Mouse (Mus musculus): ENCODE measurements around the gene Zfp788. TPM values are rescaled to one million over a fixed set of nuclear protein-coding genes. Genes with fewer than 3 reads are reported as not detected.
"Not testable (repeated sequence)": the region's sequence is repeated elsewhere in the genome, so short reads cannot be mapped to it uniquely, and the experiment has no call there.

The Zfp788 gene
- polyA plus RNA-seq (2014; fragmentation: Nextera tagmentation; extraction: Ambion mirVana): 28.3 and 33.5 TPM in 2 replicates

GRCm38 (mm10) chr7:41632409-41633220, at the start of gene Zfp788:
Gene Zfp788 (plus strand): TSS chr7:41633203.
- H3K27me3 ChIP-seq (ENCODE audit: control insufficient read depth, insufficient read depth, low read length): no peaks in the 10 kb centered on the region
- DNase-seq (peak; percentile 95), ATAC-seq (ENCODE audit: low FRiP score, low TSS enrichment) (peak; percentile 96)
- H3K36me3 ChIP-seq (ENCODE audit: control insufficient read depth, insufficient read depth, low read length): peaks cover 25% of the 10 kb centered on the region
- 2% methylated on average over 27 of the region's 27 CpGs for WGBS
- no peaks in the 10 kb centered on the region; the same call in 1 of the 2 replicates for H3K4me1 ChIP-seq (ENCODE audit: control insufficient read depth, insufficient read depth, low read length)
- peak within 1 kb of the TSS; percentile 73 for H3K9ac ChIP-seq (replicated peaks; ENCODE audit: low read length)
- H3K9me3 ChIP-seq (ENCODE audit: control insufficient read depth, low read length): peaks cover 7% of the 10 kb centered on the region; the same call in 1 of the 2 replicates
- peak within 1 kb of the TSS; percentile 59 for H3K4me3 ChIP-seq (replicated peaks; ENCODE audit: low read depth, low read length)
- peak within 1 kb of the TSS; percentile 72 for H3K4me2 ChIP-seq (ENCODE audit: low read length)
- peak within 1 kb of the TSS; percentile 95 for H3K27ac ChIP-seq (replicated peaks; ENCODE audit: low read depth, low read length)

GRCm38 (mm10) chr7:41587831-41588230, 45.2 kb upstream of the Zfp788 start:
- not testable (repeated sequence) for H3K4me3 ChIP-seq (replicated peaks; ENCODE audit: low read depth, low read length); DNase-seq; H3K27me3 ChIP-seq (ENCODE audit: control insufficient read depth, insufficient read depth, low read length); H3K4me2 ChIP-seq (ENCODE audit: low read length); H3K27ac ChIP-seq (replicated peaks; ENCODE audit: low read depth, low read length); ATAC-seq (ENCODE audit: low FRiP score, low TSS enrichment); H3K36me3 ChIP-seq (ENCODE audit: control insufficient read depth, insufficient read depth, low read length); H3K4me1 ChIP-seq (ENCODE audit: control insufficient read depth, insufficient read depth, low read length); H3K9ac ChIP-seq (replicated peaks; ENCODE audit: low read length); H3K9me3 ChIP-seq (ENCODE audit: control insufficient read depth, low read length)

DNA sequence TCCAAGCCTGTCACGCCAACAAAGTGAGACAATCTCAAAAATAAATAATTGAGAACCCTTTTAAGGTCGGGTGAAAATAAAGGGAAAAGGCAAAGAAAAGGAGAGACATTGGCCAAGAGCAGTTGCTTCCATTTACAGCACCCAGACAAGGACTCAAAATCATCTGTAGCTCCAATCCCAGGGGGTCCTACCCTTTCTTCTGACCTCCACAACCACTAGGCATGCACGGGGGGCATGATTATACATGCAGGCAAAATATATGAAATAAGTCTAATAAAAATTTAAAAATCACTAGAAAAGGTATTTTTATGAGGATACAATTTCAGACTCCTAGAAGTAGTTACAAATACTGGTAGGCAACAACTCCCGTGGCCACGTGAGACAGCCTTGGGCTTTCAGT, 34.4 kb upstream of the Zfp788 start:
- no peaks in the 10 kb centered on the region for H3K27me3 ChIP-seq (ENCODE audit: control insufficient read depth, insufficient read depth, low read length)
- WGBS: 54% methylated on average over 5 of the region's 5 CpGs
- peaks cover 8% of the 10 kb centered on the region for H3K4me1 ChIP-seq (ENCODE audit: control insufficient read depth, insufficient read depth, low read length)
- peak overlapping the region; percentile 77 for H3K4me2 ChIP-seq (ENCODE audit: low read length)
- 0 out of 2 replicates have a peak overlapping the region, but pooled peaks have one; percentile 60 for H3K27ac ChIP-seq (replicated peaks; ENCODE audit: low read depth, low read length)
- H3K9ac ChIP-seq (replicated peaks; ENCODE audit: low read length): peak overlapping the region; percentile 65; the same call in 1 of the 2 replicates
- no peak for DNase-seq
- peak overlapping the region; percentile 60 for H3K4me3 ChIP-seq (replicated peaks; ENCODE audit: low read depth, low read length)
- no peaks in the 10 kb centered on the region for H3K9me3 ChIP-seq (ENCODE audit: control insufficient read depth, low read length)
- no peaks in the 10 kb centered on the region for H3K36me3 ChIP-seq (ENCODE audit: control insufficient read depth, insufficient read depth, low read length)
- ATAC-seq (ENCODE audit: low FRiP score, low TSS enrichment): peak; percentile 32; the same call in 1 of the 2 replicates

DNA sequence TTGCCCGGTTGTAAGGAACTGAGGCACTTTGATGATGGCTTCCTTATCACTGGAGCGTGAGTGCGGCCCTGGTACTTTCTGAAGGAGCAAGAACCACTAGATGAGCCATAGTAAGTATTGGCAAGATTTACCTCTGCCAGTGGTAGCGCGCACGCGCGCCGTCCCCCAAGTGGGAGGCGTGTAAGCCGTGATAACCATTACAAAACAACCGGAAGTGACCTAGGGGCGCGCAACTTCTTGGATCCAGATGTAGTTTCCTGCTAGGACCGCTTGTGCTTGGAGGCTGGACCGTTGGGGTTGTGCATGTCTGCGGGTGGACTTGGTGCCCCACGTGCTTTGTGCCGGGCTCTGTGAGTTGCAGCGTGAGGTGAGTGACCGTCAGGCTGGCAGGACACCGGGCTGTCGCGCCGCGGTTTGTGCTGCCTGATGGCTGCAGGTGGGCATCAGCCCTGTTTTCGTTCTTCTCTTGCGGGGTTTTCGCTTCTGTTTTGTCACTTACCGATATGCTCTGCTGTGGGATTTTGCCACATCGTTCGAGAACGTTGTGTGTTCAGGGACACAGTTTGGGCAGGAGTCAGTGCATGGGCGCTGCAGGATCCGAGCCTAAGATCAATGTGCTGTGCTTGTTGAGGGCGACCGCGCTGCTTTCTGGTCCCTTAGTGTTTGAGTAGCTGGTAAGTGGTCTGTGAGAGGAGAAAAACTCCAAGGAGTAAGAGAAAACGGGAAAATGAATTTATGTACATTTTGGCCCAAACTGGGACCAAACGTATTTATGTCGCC, 33.8 kb upstream of the Zfp788 start, which contains the start of gene 2610021A01Rik:
Gene 2610021A01Rik (plus strand): TSS at position 197 of the 780 bp plus-strand sequence.
- WGBS: 1% methylated on average over 41 of the region's 41 CpGs
- no peaks in the 10 kb centered on the region for H3K36me3 ChIP-seq (ENCODE audit: control insufficient read depth, insufficient read depth, low read length)
- peaks cover 8% of the 10 kb centered on the region for H3K4me1 ChIP-seq (ENCODE audit: control insufficient read depth, insufficient read depth, low read length)
- no peaks in the 10 kb centered on the region for H3K9me3 ChIP-seq (ENCODE audit: control insufficient read depth, low read length)
- H3K27ac ChIP-seq (replicated peaks; ENCODE audit: low read depth, low read length): peak within 1 kb of the TSS; percentile 70
- no peaks in the 10 kb centered on the region for H3K27me3 ChIP-seq (ENCODE audit: control insufficient read depth, insufficient read depth, low read length)
- H3K4me2 ChIP-seq (ENCODE audit: low read length): peak within 1 kb of the TSS; percentile 77
- DNase-seq: peak; percentile 98
- peak within 1 kb of the TSS; percentile 60 for H3K4me3 ChIP-seq (replicated peaks; ENCODE audit: low read depth, low read length)
- H3K9ac ChIP-seq (replicated peaks; ENCODE audit: low read length): peak within 1 kb of the TSS; percentile 65
- ATAC-seq (ENCODE audit: low FRiP score, low TSS enrichment): peak; percentile 97

DNA sequence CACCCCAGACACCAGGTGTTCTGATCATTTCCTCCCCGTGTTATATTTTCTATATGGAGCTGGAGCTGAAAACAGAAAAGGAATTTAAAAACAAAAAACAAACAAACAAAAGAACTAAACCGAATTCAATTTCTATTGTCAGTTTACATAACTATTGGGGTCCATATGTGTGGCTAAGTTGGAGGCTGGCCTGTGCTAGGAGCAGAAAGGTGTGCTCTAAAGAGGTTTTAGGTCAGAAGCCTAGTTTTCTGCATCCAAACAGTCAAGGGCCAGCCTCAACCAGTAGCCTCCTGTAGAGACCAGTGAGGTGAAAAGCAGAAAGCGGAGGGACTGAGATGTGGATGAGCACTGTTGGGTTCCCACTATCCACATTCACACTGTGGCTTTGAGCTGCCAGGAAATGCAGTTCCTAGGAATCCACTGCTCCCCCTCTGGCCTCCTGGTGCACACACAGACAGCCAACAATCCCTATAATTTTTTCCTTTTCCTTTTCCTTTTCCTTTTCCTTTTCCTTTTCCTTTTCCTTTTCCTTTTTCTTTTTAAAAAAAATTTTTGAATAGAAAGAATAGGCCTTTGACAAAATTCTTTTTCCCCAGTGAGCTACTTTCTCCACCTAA, 33.0 kb upstream of the Zfp788 start:
- DNase-seq (peak; percentile 16), ATAC-seq (ENCODE audit: low FRiP score, low TSS enrichment) (no peak)
- H3K27ac ChIP-seq (replicated peaks; ENCODE audit: low read depth, low read length): no peak overlapping the region
- H3K4me2 ChIP-seq (ENCODE audit: low read length): peak overlapping the region; percentile 77
- peak overlapping the region; percentile 65 for H3K9ac ChIP-seq (replicated peaks; ENCODE audit: low read length)
- H3K27me3 ChIP-seq (ENCODE audit: control insufficient read depth, insufficient read depth, low read length): no peaks in the 10 kb centered on the region
- H3K4me3 ChIP-seq (replicated peaks; ENCODE audit: low read depth, low read length): peak overlapping the region; percentile 60
- WGBS: 14% methylated on average over 3 of the region's 3 CpGs
- peaks cover 3% of the 10 kb centered on the region; the same call in 1 of the 2 replicates for H3K36me3 ChIP-seq (ENCODE audit: control insufficient read depth, insufficient read depth, low read length)
- H3K9me3 ChIP-seq (ENCODE audit: control insufficient read depth, low read length): no peaks in the 10 kb centered on the region
- peaks cover 8% of the 10 kb centered on the region for H3K4me1 ChIP-seq (ENCODE audit: control insufficient read depth, insufficient read depth, low read length)

DNA sequence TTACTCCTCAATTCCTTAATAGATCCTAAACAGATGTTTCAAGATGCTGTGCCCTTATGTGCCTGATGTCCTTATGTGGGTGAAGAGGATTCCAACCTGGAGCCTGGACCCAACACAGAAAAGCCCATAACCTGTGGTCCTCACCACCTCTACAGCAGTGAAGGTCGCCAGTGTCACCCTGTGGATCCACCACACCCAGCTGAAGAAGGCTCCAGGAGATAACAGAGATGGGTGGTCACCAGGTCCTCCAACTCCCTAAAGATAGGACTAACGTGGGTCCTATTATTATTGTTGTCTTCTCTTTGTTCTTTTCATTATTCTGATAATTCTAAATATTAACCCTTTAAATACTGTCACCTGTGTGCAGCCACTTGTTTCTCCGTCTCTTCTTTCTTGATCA, 21.3 kb upstream of the Zfp788 start:
- ATAC-seq (ENCODE audit: low FRiP score, low TSS enrichment) (no peak), DNase-seq (no peak)
- WGBS: 87% methylated on average over 3 of the region's 3 CpGs

DNA sequence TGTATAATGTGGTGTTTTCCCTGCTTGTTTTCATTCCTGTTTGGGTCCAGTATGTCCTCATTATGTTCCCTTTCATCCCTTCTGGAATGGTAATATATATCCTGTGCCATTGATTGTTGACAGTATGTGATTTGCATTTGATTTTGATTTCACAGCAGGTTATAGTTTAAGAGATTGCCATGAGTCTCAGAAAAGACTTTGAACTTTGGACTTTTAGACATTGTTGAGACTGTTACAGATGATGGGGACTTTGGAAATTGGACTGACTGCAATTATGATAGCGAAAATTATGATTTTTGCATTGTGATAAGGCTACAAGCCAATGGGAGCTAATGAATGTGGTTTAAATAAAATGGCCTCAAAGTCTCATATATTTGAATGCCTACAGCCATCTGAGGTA, 16.8 kb upstream of the Zfp788 start:
- not testable (repeated sequence) for DNase-seq
- 96% methylated on average over 1 of the region's 1 CpGs for WGBS

More for the DNA sequence above, 21.3 kb upstream of the Zfp788 start:
- H3K9ac ChIP-seq (replicated peaks; ENCODE audit: low read length): no peak overlapping the region
- H3K4me3 ChIP-seq (replicated peaks; ENCODE audit: low read depth, low read length): no peak overlapping the region
- H3K27ac ChIP-seq (replicated peaks; ENCODE audit: low read depth, low read length): no peak overlapping the region
- H3K4me2 ChIP-seq (ENCODE audit: low read length): no peak overlapping the region
- no peaks in the 10 kb centered on the region for H3K27me3 ChIP-seq (ENCODE audit: control insufficient read depth, insufficient read depth, low read length)
- no peaks in the 10 kb centered on the region for H3K9me3 ChIP-seq (ENCODE audit: control insufficient read depth, low read length)
- H3K36me3 ChIP-seq (ENCODE audit: control insufficient read depth, insufficient read depth, low read length): peaks cover 41% of the 10 kb centered on the region
- no peaks in the 10 kb centered on the region for H3K4me1 ChIP-seq (ENCODE audit: control insufficient read depth, insufficient read depth, low read length)

DNA sequence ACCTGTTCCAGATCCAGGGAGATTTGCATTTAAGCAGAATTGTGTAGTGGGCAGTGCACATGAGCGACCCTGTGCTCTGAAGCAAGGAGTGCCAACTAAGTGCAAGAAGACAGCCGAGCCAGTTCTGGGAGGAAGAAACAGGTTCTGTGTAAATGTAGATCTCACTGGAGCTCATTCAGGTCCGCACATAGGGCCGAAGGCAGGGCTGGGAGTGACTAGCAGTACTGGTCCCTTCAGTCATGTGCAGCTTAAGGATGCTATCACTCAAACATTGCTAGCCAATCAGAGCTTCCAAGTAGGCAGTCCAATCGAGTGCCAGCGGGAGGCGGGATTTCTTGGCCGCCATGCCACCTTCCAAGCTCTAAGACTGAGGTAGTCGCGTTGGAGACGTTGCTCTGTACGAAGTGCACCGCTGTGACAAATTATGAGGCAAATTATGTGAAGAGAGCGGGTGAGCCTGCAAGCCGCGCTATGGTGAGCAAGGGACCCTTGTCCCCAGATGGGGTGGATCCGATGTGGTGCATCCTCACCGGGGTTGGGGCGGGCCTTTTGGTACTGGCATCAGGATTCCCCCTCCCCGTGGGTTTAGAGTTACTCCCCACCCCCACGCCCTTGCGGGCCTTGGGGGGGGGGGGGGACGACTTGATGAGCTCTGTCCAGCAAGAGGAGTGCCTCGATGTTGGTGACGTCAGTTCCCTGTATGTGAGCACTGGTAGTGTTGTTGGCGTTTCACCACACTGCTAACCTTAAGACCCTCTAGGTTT, 400 bp downstream of the Zfp788 start:
- ATAC-seq (ENCODE audit: low FRiP score, low TSS enrichment): peak; percentile 96

More for the DNA sequence above, 16.8 kb upstream of the Zfp788 start:
- H3K4me3 ChIP-seq (replicated peaks; ENCODE audit: low read depth, low read length); H3K27me3 ChIP-seq (ENCODE audit: control insufficient read depth, insufficient read depth, low read length); H3K4me2 ChIP-seq (ENCODE audit: low read length); ATAC-seq (ENCODE audit: low FRiP score, low TSS enrichment); H3K9ac ChIP-seq (replicated peaks; ENCODE audit: low read length); H3K27ac ChIP-seq (replicated peaks; ENCODE audit: low read depth, low read length); H3K4me1 ChIP-seq (ENCODE audit: control insufficient read depth, insufficient read depth, low read length); H3K9me3 ChIP-seq (ENCODE audit: control insufficient read depth, low read length): not testable (repeated sequence)
- H3K36me3 ChIP-seq (ENCODE audit: control insufficient read depth, insufficient read depth, low read length): peaks cover 45% of the 10 kb centered on the region

More for the DNA sequence above, 400 bp downstream of the Zfp788 start:
- Histone ChIP-seq H3K9me3 (ENCODE audit: control insufficient read depth, low read length) (peaks cover 12% of the 10 kb centered on the region), H3K4me2 (ENCODE audit: low read length) (peak overlapping the region; percentile 72), H3K9ac (replicated peaks; ENCODE audit: low read length) (peak overlapping the region; percentile 73), H3K4me1 (ENCODE audit: control insufficient read depth, insufficient read depth, low read length) (no peaks in the 10 kb centered on the region; the same call in 1 of the 2 replicates), H3K27ac (replicated peaks; ENCODE audit: low read depth, low read length) (peak overlapping the region; percentile 95), H3K4me3 (replicated peaks; ENCODE audit: low read depth, low read length) (peak overlapping the region; percentile 59), H3K27me3 (ENCODE audit: control insufficient read depth, insufficient read depth, low read length) (no peaks in the 10 kb centered on the region), H3K36me3 (ENCODE audit: control insufficient read depth, insufficient read depth, low read length) (peaks cover 27% of the 10 kb centered on the region)
- peak; percentile 96 for DNase-seq
- under 1% methylated on average over 26 of the region's 26 CpGs for WGBS

Measured in midbrain, embryonic 14.5 days (tissue).